8 mouse cellular contexts compared by ENCODE assay signal in the genomic region with DNA sequence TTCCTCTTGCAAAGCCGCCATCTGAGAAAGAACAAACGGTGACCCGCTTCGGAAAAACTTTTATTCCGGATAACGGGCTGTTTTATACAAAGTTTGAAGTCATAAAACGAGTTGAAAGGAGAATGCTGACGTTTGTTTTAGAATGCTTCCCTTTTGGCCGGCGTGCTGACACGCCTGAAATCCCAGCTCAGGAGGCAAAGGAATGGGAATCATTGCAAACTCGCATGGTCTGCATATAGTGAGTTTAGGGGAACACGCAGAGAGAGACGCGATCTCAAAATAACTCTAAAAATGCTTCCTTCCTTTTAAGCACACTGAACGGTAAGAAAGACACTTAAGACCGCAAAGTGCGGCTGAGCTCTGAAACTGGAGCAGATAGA. TPM values are rescaled to one million over a fixed set of nuclear protein-coding genes. Genes with fewer than 3 reads are reported as not detected.
DNase-seq lines count a peak whose midpoint lies in the region; ATAC-seq lines count a peak whose summit lies in the region.

No protein-coding gene starts in this region.

- ATAC-seq in kidney, embryonic 15.5 days (replicated peaks; ENCODE audit: low FRiP score) = no peak
- ATAC-seq in activated CD4-positive, CD25-positive, alpha-beta regulatory T cell, adult 4 months = peak; percentile 5
- ATAC-seq in liver, embryonic 16.5 days (ENCODE audit: low read depth) = no peak

- H3K27ac ChIP-seq in kidney, embryonic 15.5 days = peak overlapping the region; percentile 99
- peak overlapping the region; percentile 96 for H3K27ac ChIP-seq in liver, embryonic 16.5 days (ENCODE audit: low read length)

- peaks cover 20% of the 10 kb centered on the region for H3K4me1 ChIP-seq in kidney, embryonic 15.5 days
- peaks cover 9% of the 10 kb centered on the region for H3K4me1 ChIP-seq in liver, embryonic 16.5 days (ENCODE audit: control insufficient read depth, low read depth, low read length)

- H3K9ac ChIP-seq in kidney, embryonic 15.5 days = peak overlapping the region; percentile 100
- peak overlapping the region; percentile 98 for H3K9ac ChIP-seq in liver, embryonic 16.5 days (ENCODE audit: low read depth, low read length)

- no peak for DNase-seq in kidney, adult 11 months
- peak; percentile 36 for DNase-seq in forelimb bud, embryonic 11.5 days (ENCODE audit: low read depth, low spot score)
- no peak for DNase-seq in urinary bladder, postnatal 25 days (ENCODE audit: low spot score)
- DNase-seq in urinary bladder, adult 18-20 months (ENCODE audit: low spot score in 2 of 2) = no peak
- DNase-seq in lung, postnatal 4 days = no peak

- no peaks in the 10 kb centered on the region for H3K36me3 ChIP-seq in kidney, embryonic 15.5 days
- no peaks in the 10 kb centered on the region for H3K36me3 ChIP-seq in liver, embryonic 16.5 days (ENCODE audit: control insufficient read depth, insufficient read depth)

- under 1% methylated on average over 18 of the region's 18 CpGs for WGBS in kidney, embryonic 15.5 days
- under 1% methylated on average over 18 of the region's 18 CpGs for whole genome bisulfite sequencing in liver, embryonic 16.5 days (ENCODE audit: insufficient replicate concordance)

- peak overlapping the region; percentile 78 for H3K4me2 ChIP-seq in kidney, embryonic 15.5 days
- peak overlapping the region; percentile 71 for H3K4me2 ChIP-seq in liver, embryonic 16.5 days (ENCODE audit: low read depth, low read length)

- peak overlapping the region; percentile 94 for H3K4me3 ChIP-seq in kidney, embryonic 15.5 days (replicated peaks)
- H3K4me3 ChIP-seq in liver, embryonic 16.5 days (ENCODE audit: low read depth, low read length) = peak overlapping the region; percentile 93

- H3K27me3 ChIP-seq in kidney, embryonic 15.5 days = no peaks in the 10 kb centered on the region
- no peaks in the 10 kb centered on the region for H3K27me3 ChIP-seq in liver, embryonic 16.5 days (ENCODE audit: control insufficient read depth, insufficient read depth, low read depth, low read length)

- no peaks in the 10 kb centered on the region for H3K9me3 ChIP-seq in kidney, embryonic 15.5 days (replicated peaks)
- no peaks in the 10 kb centered on the region for H3K9me3 ChIP-seq in liver, embryonic 16.5 days (replicated peaks; ENCODE audit: control insufficient read depth, low read length)

RNA-seq across cellular contexts. Expression of a gene that starts 0.4 kb away (rescaled TPM):
- 11.9 and 12.4 TPM in 2 replicates for polyA plus RNA-seq in kidney, embryonic 15.5 days (2015; fragmentation: Nextera tagmentation; extraction: Ambion mirVana)
- 1 to 10 TPM; 6.8 to 9.9 TPM for polyA plus RNA-seq in activated CD4-positive, CD25-positive, alpha-beta regulatory T cell, adult 4 months (2017; shearing (Covaris generic))
- polyA plus RNA-seq in liver, embryonic 16.5 days (2015; fragmentation: Nextera tagmentation; extraction: Ambion mirVana) = 3.0 and 3.5 TPM in 2 replicates

RNA-seq across cellular contexts. Expression of a gene that starts 0.5 kb away (rescaled TPM):
- 168 and 172 TPM in 2 replicates for polyA plus RNA-seq in kidney, embryonic 15.5 days (2015; fragmentation: Nextera tagmentation; extraction: Ambion mirVana)
- 100 to 1,000 TPM; 162 to 188 TPM for polyA plus RNA-seq in activated CD4-positive, CD25-positive, alpha-beta regulatory T cell, adult 4 months (2017; shearing (Covaris generic))
- 18.4 and 22.7 TPM in 2 replicates for polyA plus RNA-seq in liver, embryonic 16.5 days (2015; fragmentation: Nextera tagmentation; extraction: Ambion mirVana)
